Mouse (Mus musculus): Measurements from ENCODE around the gene Tmeff2. TPM values are rescaled to one million over a fixed set of nuclear protein-coding genes. Genes with fewer than 3 reads are reported as not detected.

Gene Tmeff2
- polyA plus RNA-seq, 1 experiment from 2014 or later, result 2.3 TPM

GRCm38 (mm10) chr1:51141381-51141780 is 240.9 kb downstream of the Tmeff2 start:
- Histone ChIP-seq H3K4me3 (no peak overlapping the region), H3K36me3 (no peaks in the 10 kb centered on the region), H3K9me3 (no peaks in the 10 kb centered on the region), H3K4me1 (peaks cover 5% of the 10 kb centered on the region; the same call in 1 of the 2 replicates), H3K27ac (no peak overlapping the region), H3K27me3 (ENCODE audit: insufficient read depth, poor library complexity, severe bottlenecking) (no peaks in the 10 kb centered on the region)
- WGBS, result 88% methylated on average over 1 of the region's 1 CpGs
- DNase-seq (ENCODE audit: low spot score), result no peak

GRCm38 (mm10) chr1:51142729-51143128 is 242.3 kb downstream of the Tmeff2 start:
- H3K4me1 ChIP-seq, result peaks cover 5% of the 10 kb centered on the region; the same call in 1 of the 2 replicates
- H3K4me3 ChIP-seq, result no peak overlapping the region
- H3K27me3 ChIP-seq (ENCODE audit: insufficient read depth, poor library complexity, severe bottlenecking), result no peaks in the 10 kb centered on the region
- no peaks in the 10 kb centered on the region for H3K36me3 ChIP-seq
- no peaks in the 10 kb centered on the region for H3K9me3 ChIP-seq
- 0 out of 2 replicates have a peak overlapping the region, but pooled peaks have one; percentile 18 for H3K27ac ChIP-seq
- 78% methylated on average over 3 of the region's 3 CpGs for WGBS
- no peak for DNase-seq (ENCODE audit: low spot score)

- Histone ChIP-seq H3K36me3 (no peaks in the 10 kb centered on the region), H3K27ac (no peak overlapping the region), H3K4me1 (peaks cover 23% of the 10 kb centered on the region), H3K4me3 (no peak overlapping the region), H3K27me3 (ENCODE audit: insufficient read depth, poor library complexity, severe bottlenecking) (no peaks in the 10 kb centered on the region), H3K9me3 (no peaks in the 10 kb centered on the region)
- no peak for DNase-seq (ENCODE audit: low spot score)
- WGBS, result 62% methylated on average over 4 of the region's 4 CpGs
Measured at GRCm38 (mm10) chr1:51145693-51146092, 245.2 kb downstream of the Tmeff2 start.

- Histone ChIP-seq H3K27me3 (ENCODE audit: insufficient read depth, poor library complexity, severe bottlenecking) (no peaks in the 10 kb centered on the region), H3K27ac (peak overlapping the region; percentile 53), H3K9me3 (no peaks in the 10 kb centered on the region), H3K36me3 (no peaks in the 10 kb centered on the region), H3K4me1 (peaks cover 34% of the 10 kb centered on the region), H3K4me3 (no peak overlapping the region)
- no peak for DNase-seq (ENCODE audit: low spot score)
- WGBS, result 39% methylated on average over 9 of the region's 9 CpGs
Measured at GRCm38 (mm10) chr1:51148481-51149137, 248.2 kb downstream of the Tmeff2 start.

GRCm38 (mm10) chr1:51149488-51149887 is 249.0 kb downstream of the Tmeff2 start:
- WGBS, result 26% methylated on average over 4 of the region's 4 CpGs
- no peaks in the 10 kb centered on the region for H3K9me3 ChIP-seq
- no peak overlapping the region for H3K4me3 ChIP-seq
- peaks cover 34% of the 10 kb centered on the region for H3K4me1 ChIP-seq
- H3K36me3 ChIP-seq, result no peaks in the 10 kb centered on the region
- no peaks in the 10 kb centered on the region for H3K27me3 ChIP-seq (ENCODE audit: insufficient read depth, poor library complexity, severe bottlenecking)
- H3K27ac ChIP-seq, result peak overlapping the region; percentile 56; the same call in 1 of the 2 replicates
- peak; percentile 76 for DNase-seq (ENCODE audit: low spot score)

GRCm38 (mm10) chr1:51149890-51150289 is 249.4 kb downstream of the Tmeff2 start:
- Histone ChIP-seq H3K27me3 (ENCODE audit: insufficient read depth, poor library complexity, severe bottlenecking) (no peaks in the 10 kb centered on the region), H3K4me1 (peaks cover 34% of the 10 kb centered on the region), H3K4me3 (no peak overlapping the region), H3K9me3 (no peaks in the 10 kb centered on the region), H3K27ac (peak overlapping the region; percentile 56; the same call in 1 of the 2 replicates), H3K36me3 (no peaks in the 10 kb centered on the region)
- 66% methylated on average over 1 of the region's 1 CpGs for WGBS
- DNase-seq (ENCODE audit: low spot score), result no peak

GRCm38 (mm10) chr1:51152017-51152416 is 251.6 kb downstream of the Tmeff2 start:
- no peak overlapping the region for H3K4me3 ChIP-seq
- H3K27me3 ChIP-seq (ENCODE audit: insufficient read depth, poor library complexity, severe bottlenecking), result no peaks in the 10 kb centered on the region
- peak overlapping the region; percentile 59; the same call in 1 of the 2 replicates for H3K27ac ChIP-seq
- H3K36me3 ChIP-seq, result no peaks in the 10 kb centered on the region
- 39% methylated on average over 2 of the region's 2 CpGs for WGBS
- peaks cover 34% of the 10 kb centered on the region for H3K4me1 ChIP-seq
- H3K9me3 ChIP-seq, result no peaks in the 10 kb centered on the region
- DNase-seq (ENCODE audit: low spot score), result no peak

GRCm38 (mm10) chr1:51152856-51153255 is 252.4 kb downstream of the Tmeff2 start:
- Histone ChIP-seq H3K9me3 (no peaks in the 10 kb centered on the region), H3K4me3 (no peak overlapping the region), H3K27ac (peak overlapping the region; percentile 59; the same call in 1 of the 2 replicates), H3K27me3 (ENCODE audit: insufficient read depth, poor library complexity, severe bottlenecking) (no peaks in the 10 kb centered on the region), H3K4me1 (peaks cover 34% of the 10 kb centered on the region), H3K36me3 (no peaks in the 10 kb centered on the region)
- WGBS, result 25% methylated on average over 5 of the region's 5 CpGs
- no peak for DNase-seq (ENCODE audit: low spot score)

- 76% methylated on average over 2 of the region's 2 CpGs for WGBS
- no peak for DNase-seq (ENCODE audit: low spot score)
Measured at GRCm38 (mm10) chr1:51184276-51184675, 283.8 kb downstream of the Tmeff2 start.

GRCm38 (mm10) chr1:51189008-51189407 is 288.6 kb downstream of the Tmeff2 start:
- WGBS, result 87% methylated on average over 5 of the region's 5 CpGs
- H3K27ac ChIP-seq, result no peak overlapping the region
- H3K4me3 ChIP-seq, result no peak overlapping the region
- H3K27me3 ChIP-seq (ENCODE audit: insufficient read depth, poor library complexity, severe bottlenecking), result no peaks in the 10 kb centered on the region
- peaks cover 13% of the 10 kb centered on the region for H3K4me1 ChIP-seq
- no peaks in the 10 kb centered on the region for H3K36me3 ChIP-seq
- DNase-seq (ENCODE audit: low spot score), result no peak
- H3K9me3 ChIP-seq, result no peaks in the 10 kb centered on the region

More at GRCm38 (mm10) chr1:51184276-51184675, 283.8 kb downstream of the Tmeff2 start:
- no peaks in the 10 kb centered on the region for H3K36me3 ChIP-seq
- H3K4me3 ChIP-seq, result no peak overlapping the region
- no peaks in the 10 kb centered on the region for H3K27me3 ChIP-seq (ENCODE audit: insufficient read depth, poor library complexity, severe bottlenecking)
- no peaks in the 10 kb centered on the region for H3K9me3 ChIP-seq
- no peaks in the 10 kb centered on the region; the same call in 1 of the 2 replicates for H3K4me1 ChIP-seq
- no peak overlapping the region for H3K27ac ChIP-seq

- Histone ChIP-seq H3K27ac (peak overlapping the region; percentile 56; the same call in 1 of the 2 replicates), H3K27me3 (ENCODE audit: insufficient read depth, poor library complexity, severe bottlenecking) (no peaks in the 10 kb centered on the region), H3K4me3 (no peak overlapping the region), H3K9me3 (no peaks in the 10 kb centered on the region), H3K36me3 (no peaks in the 10 kb centered on the region), H3K4me1 (peaks cover 13% of the 10 kb centered on the region)
- no peak for DNase-seq (ENCODE audit: low spot score)
Measured at GRCm38 (mm10) chr1:51191253-51191652, 290.8 kb downstream of the Tmeff2 start.

GRCm38 (mm10) chr1:51191872-51192613 is 291.6 kb downstream of the Tmeff2 start:
- Histone ChIP-seq H3K36me3 (no peaks in the 10 kb centered on the region), H3K9me3 (no peaks in the 10 kb centered on the region), H3K27ac (peak overlapping the region; percentile 56; the same call in 1 of the 2 replicates), H3K27me3 (ENCODE audit: insufficient read depth, poor library complexity, severe bottlenecking) (no peaks in the 10 kb centered on the region), H3K4me3 (no peak overlapping the region), H3K4me1 (peaks cover 13% of the 10 kb centered on the region)
- DNase-seq (ENCODE audit: low spot score), result no peak
- 36% methylated on average over 6 of the region's 6 CpGs for WGBS
